Mouse (Mus musculus) liver, adult 2 months (tissue): ENCODE data around the gene Hic1.

Source experiments
- CTCF ChIP-seq: fragments of 200-500 bp; IDR thresholded peaks from 2 replicates; pipeline ENCODE4 v1.5.1; 2011; ENCODE audit warnings: low read depth, low read length, control low read depth
- POLR2A ChIP-seq: fragments of 200-500 bp; IDR thresholded peaks from 2 replicates; pipeline ENCODE4 v1.6.1; 2011; ENCODE audit warnings: low read length, control low read depth; ENCODE audit not compliant: insufficient read depth; ENCODE audit errors: extremely low read depth

GRCm38 (mm10) chr11:75183917-75184570, 14.7 kb upstream of the Hic1 start:
- TF ChIP-seq POLR2A: no peak
- no peak for TF ChIP-seq CTCF
